28 mouse cellular contexts compared by ENCODE assay signal in genomic region chr5:117089147-117089546, GRCm38 (mm10). TPM values are rescaled to one million over a fixed set of nuclear protein-coding genes. Genes with fewer than 3 reads are reported as not detected.
DNase-seq lines count a peak whose midpoint lies in the region; ATAC-seq lines count a peak whose summit lies in the region.
"Had no signal": no experiment of that assay in that cellular context is flagged by ENCODE, and none has a peak within 500 bp of the region (broad histone marks: within the 10 kb centered on the region; RNA-seq: fewer than 3 reads in every experiment).

No protein-coding gene starts in this region.

- no peaks in the 10 kb centered on the region for H3K27me3 ChIP-seq in midbrain, embryonic 11.5 days (ENCODE audit: control insufficient read depth, insufficient read depth, low read length)
- H3K27me3 ChIP-seq in midbrain, embryonic 14.5 days (ENCODE audit: control insufficient read depth, insufficient read depth, low read length): peaks cover 6% of the 10 kb centered on the region; the same call in 1 of the 2 replicates
- peaks cover 31% of the 10 kb centered on the region for H3K27me3 ChIP-seq in megakaryocyte, embryonic 14.5 days (replicated peaks)
- peaks cover 15% of the 10 kb centered on the region for H3K27me3 ChIP-seq in hindbrain, embryonic 13.5 days
- peaks cover 23% of the 10 kb centered on the region for H3K27me3 ChIP-seq in embryonic facial prominence, embryonic 10.5 days (replicated peaks; ENCODE audit: low read depth, poor library complexity, severe bottlenecking)
- H3K27me3 ChIP-seq: Patski had no signal

- no peak for ATAC-seq in midbrain, embryonic 11.5 days (ENCODE audit: low FRiP score)
- no peak for ATAC-seq in midbrain, embryonic 14.5 days (ENCODE audit: low FRiP score, low TSS enrichment)
- 0 out of 2 replicates have a peak, but pooled peaks have one; percentile 34 for ATAC-seq in common myeloid progenitor, adult 5-6 weeks (replicated peaks; ENCODE audit: low read depth, poor library complexity, severe bottlenecking)
- ATAC-seq in hindbrain, embryonic 13.5 days (ENCODE audit: low FRiP score): no peak
- ATAC-seq: midbrain, embryonic 16.5 days had no signal

- H3K9me3 ChIP-seq in midbrain, embryonic 11.5 days (ENCODE audit: control insufficient read depth, low read length): no peaks in the 10 kb centered on the region
- H3K9me3 ChIP-seq in midbrain, embryonic 14.5 days (ENCODE audit: control insufficient read depth, low read length): no peaks in the 10 kb centered on the region
- 0 out of 2 replicates have a peak, but pooled peaks cover 3% of the 10 kb centered on the region for H3K9me3 ChIP-seq in megakaryocyte, embryonic 14.5 days
- H3K9me3 ChIP-seq in hindbrain, embryonic 13.5 days: no peaks in the 10 kb centered on the region
- no peaks in the 10 kb centered on the region for H3K9me3 ChIP-seq in embryonic facial prominence, embryonic 10.5 days
- H3K9me3 ChIP-seq: embryonic facial prominence, embryonic 12.5 days; forebrain, embryonic 12.5 days; kidney, embryonic 15.5 days; limb, embryonic 12.5 days; liver, embryonic 13.5 days; stomach, embryonic 15.5 days had no signal

- no peak overlapping the region for H3K9ac ChIP-seq in midbrain, embryonic 11.5 days (ENCODE audit: low read length)
- H3K9ac ChIP-seq in midbrain, embryonic 14.5 days (replicated peaks; ENCODE audit: low read length): no peak overlapping the region
- H3K9ac ChIP-seq in hindbrain, embryonic 13.5 days: no peak overlapping the region
- H3K9ac ChIP-seq: embryonic facial prominence, embryonic 12.5 days; forebrain, embryonic 12.5 days; kidney, embryonic 15.5 days; limb, embryonic 12.5 days; liver, embryonic 13.5 days; stomach, embryonic 15.5 days had no signal

- H3K4me2 ChIP-seq in midbrain, embryonic 11.5 days: no peak overlapping the region
- no peak overlapping the region for H3K4me2 ChIP-seq in midbrain, embryonic 14.5 days (ENCODE audit: low read length)
- H3K4me2 ChIP-seq in hindbrain, embryonic 13.5 days: no peak overlapping the region
- H3K4me2 ChIP-seq: embryonic facial prominence, embryonic 12.5 days; forebrain, embryonic 12.5 days; hindbrain, embryonic 14.5 days; kidney, embryonic 15.5 days; liver, embryonic 13.5 days; stomach, embryonic 15.5 days had no signal

- 81% methylated on average over 3 of the region's 3 CpGs for WGBS in midbrain, embryonic 11.5 days
- 69% methylated on average over 3 of the region's 3 CpGs for WGBS in midbrain, embryonic 14.5 days
- WGBS in hindbrain, embryonic 13.5 days: 62% methylated on average over 3 of the region's 3 CpGs
- 35% methylated on average over 3 of the region's 3 CpGs for WGBS in embryonic facial prominence, embryonic 10.5 days

- H3K4me1 ChIP-seq in midbrain, embryonic 11.5 days (ENCODE audit: control insufficient read depth, insufficient read depth, low read length): peaks cover 7% of the 10 kb centered on the region
- peaks cover 12% of the 10 kb centered on the region for H3K4me1 ChIP-seq in midbrain, embryonic 14.5 days (ENCODE audit: control insufficient read depth, insufficient read depth, low read length)
- H3K4me1 ChIP-seq in megakaryocyte, embryonic 14.5 days: peaks cover 24% of the 10 kb centered on the region
- H3K4me1 ChIP-seq in hindbrain, embryonic 13.5 days (replicated peaks): peaks cover 20% of the 10 kb centered on the region
- peaks cover 25% of the 10 kb centered on the region for H3K4me1 ChIP-seq in embryonic facial prominence, embryonic 10.5 days

- peak; percentile 75 for DNase-seq in midbrain, embryonic 11.5 days (ENCODE audit: low spot score, missing footprints)
- DNase-seq in midbrain, embryonic 14.5 days: no peak
- DNase-seq in kidney, adult 9 months: no peak
- DNase-seq in embryonic facial prominence, embryonic 10.5 days (ENCODE audit: low spot score): no peak
- DNase-seq: adrenal gland, postnatal 10 days; B cell, adult 2 months; cerebellum, adult 8-10 months; gastrocnemius, postnatal 25 days; heart, postnatal 36 days; kidney, postnatal 36 days; liver, embryonic 13.5 days; lung, adult 2 months; lung, postnatal 14 days; right cerebral cortex, postnatal 4 days; thymus, postnatal 36 days had no signal

- no peak overlapping the region for H3K4me3 ChIP-seq in midbrain, embryonic 11.5 days (ENCODE audit: low read depth, low read length)
- H3K4me3 ChIP-seq in midbrain, embryonic 14.5 days (replicated peaks; ENCODE audit: low read depth, low read length): no peak overlapping the region
- H3K4me3 ChIP-seq in megakaryocyte, embryonic 14.5 days (replicated peaks): peak overlapping the region; percentile 33
- H3K4me3 ChIP-seq in hindbrain, embryonic 13.5 days: no peak overlapping the region
- no peak overlapping the region for H3K4me3 ChIP-seq in embryonic facial prominence, embryonic 10.5 days
- H3K4me3 ChIP-seq: embryonic facial prominence, embryonic 12.5 days; erythroblast, embryonic 14.5 days; forebrain, embryonic 12.5 days; kidney, embryonic 15.5 days; limb, embryonic 12.5 days; liver, embryonic 13.5 days; myocyte; stomach, embryonic 15.5 days had no signal

- H3K27ac ChIP-seq in midbrain, embryonic 11.5 days (ENCODE audit: low read depth, low read length): no peak overlapping the region
- no peak overlapping the region for H3K27ac ChIP-seq in midbrain, embryonic 14.5 days (replicated peaks; ENCODE audit: low read depth, low read length)
- no peak overlapping the region for H3K27ac ChIP-seq in hindbrain, embryonic 13.5 days
- H3K27ac ChIP-seq in embryonic facial prominence, embryonic 10.5 days (replicated peaks): no peak overlapping the region
- H3K27ac ChIP-seq: embryonic facial prominence, embryonic 12.5 days; forebrain, embryonic 12.5 days; hindbrain, embryonic 14.5 days; kidney, embryonic 15.5 days; limb, embryonic 12.5 days; liver, embryonic 13.5 days; stomach, embryonic 15.5 days had no signal

- peaks cover 15% of the 10 kb centered on the region; the same call in 1 of the 2 replicates for H3K36me3 ChIP-seq in midbrain, embryonic 11.5 days (ENCODE audit: control insufficient read depth, insufficient read depth, low read length)
- H3K36me3 ChIP-seq in midbrain, embryonic 14.5 days (ENCODE audit: control insufficient read depth, insufficient read depth, low read length): peaks cover 33% of the 10 kb centered on the region
- peaks cover 34% of the 10 kb centered on the region for H3K36me3 ChIP-seq in megakaryocyte, embryonic 14.5 days (replicated peaks; ENCODE audit: low read length)
- H3K36me3 ChIP-seq in hindbrain, embryonic 13.5 days: peaks cover 33% of the 10 kb centered on the region
- H3K36me3 ChIP-seq in embryonic facial prominence, embryonic 10.5 days (replicated peaks): peaks cover 35% of the 10 kb centered on the region

RNA-seq across cellular contexts. Expression of gene Suds3, which starts 26.8 kb away (rescaled TPM):
- polyA plus RNA-seq in midbrain, embryonic 11.5 days (2014; fragmentation: Nextera tagmentation; extraction: Ambion mirVana): 49.0 and 50.3 TPM in 2 replicates
- polyA plus RNA-seq in midbrain, embryonic 14.5 days (2014; fragmentation: Nextera tagmentation; extraction: Ambion mirVana): 52.9 and 83.1 TPM in 2 replicates
- 93.5 and 95.5 TPM in 2 replicates for total RNA-seq in common myeloid progenitor, adult 5-6 weeks (2017)
- polyA plus RNA-seq in megakaryocyte, embryonic 14.5 days (2012; ENCODE audit: insufficient read depth, low replicate concordance): 37.1 and 38.0 TPM in 2 replicates
- 83.2 and 90.5 TPM in 2 replicates for polyA plus RNA-seq in hindbrain, embryonic 13.5 days (2015; fragmentation: Nextera tagmentation; extraction: Ambion mirVana)
- polyA plus RNA-seq in embryonic facial prominence, embryonic 10.5 days (2016; fragmentation: Nextera tagmentation; extraction: Ambion mirVana): 74.6 and 76.4 TPM in 2 replicates

RNA-seq across cellular contexts. Expression of gene Taok3, which starts 30.8 kb away (rescaled TPM):
- polyA plus RNA-seq in midbrain, embryonic 11.5 days (2014; fragmentation: Nextera tagmentation; extraction: Ambion mirVana): 19.3 and 19.7 TPM in 2 replicates
- polyA plus RNA-seq in midbrain, embryonic 14.5 days (2014; fragmentation: Nextera tagmentation; extraction: Ambion mirVana): 50.3 and 52.6 TPM in 2 replicates
- total RNA-seq in common myeloid progenitor, adult 5-6 weeks (2017): 88.0 and 100 TPM in 2 replicates
- 75.0 and 157 TPM in 2 replicates for polyA plus RNA-seq in megakaryocyte, embryonic 14.5 days (2012; ENCODE audit: insufficient read depth, low replicate concordance)
- 47.0 and 50.0 TPM in 2 replicates for polyA plus RNA-seq in hindbrain, embryonic 13.5 days (2015; fragmentation: Nextera tagmentation; extraction: Ambion mirVana)
- polyA plus RNA-seq in embryonic facial prominence, embryonic 10.5 days (2016; fragmentation: Nextera tagmentation; extraction: Ambion mirVana): 8.1 TPM in 2 replicates
